ENCODE assay signal across 22 mouse cellular contexts in the genomic region with DNA sequence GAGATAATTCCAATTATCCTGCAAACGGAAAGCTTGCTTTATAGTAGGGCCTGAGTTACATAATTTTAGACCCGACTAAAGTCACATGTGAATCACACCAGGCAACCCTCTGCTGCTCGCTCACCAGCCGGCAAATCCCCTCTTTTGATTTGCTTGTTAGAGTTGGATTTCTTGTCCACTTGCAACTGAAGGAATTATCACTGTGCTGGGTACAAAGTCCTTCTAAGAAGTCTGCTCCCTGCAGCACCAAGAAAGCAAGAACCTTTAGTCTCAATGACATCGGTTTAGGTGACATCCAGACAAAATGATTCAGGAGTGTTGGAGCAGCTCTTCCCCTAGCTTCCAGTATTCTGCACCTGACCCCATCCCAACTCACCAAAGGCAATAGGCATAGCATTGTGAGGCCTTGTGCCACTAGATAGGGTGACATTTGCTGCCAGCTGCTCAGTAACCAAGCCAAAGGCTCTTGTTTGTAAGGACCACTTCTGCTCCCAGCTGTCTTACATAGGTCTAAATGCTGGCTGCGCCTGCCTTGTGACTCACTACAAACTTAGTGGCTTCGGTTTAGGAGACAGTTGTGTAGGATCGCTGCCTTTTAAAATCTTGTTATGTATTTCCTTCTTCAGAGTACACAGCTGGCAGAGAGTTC.
A peak's percentile ranks its signal among the peaks of the same experiment; 100 is the strongest.
DNase-seq lines count a peak whose midpoint lies in the region; ATAC-seq and TF ChIP-seq lines count a peak whose summit lies in the region.
"Had no signal": no experiment of that assay in that cellular context is flagged by ENCODE, and none has a peak within 500 bp of the region (broad histone marks: within the 10 kb centered on the region; RNA-seq: fewer than 3 reads in every experiment).

No protein-coding gene starts in this region.

- no peak overlapping the region for H3K27ac ChIP-seq in embryonic facial prominence, embryonic 14.5 days (replicated peaks; ENCODE audit: low read depth, low read length)
- H3K27ac ChIP-seq in embryonic facial prominence, embryonic 10.5 days (replicated peaks) = no peak overlapping the region
- no peak overlapping the region for H3K27ac ChIP-seq in heart, embryonic 10.5 days
- H3K27ac ChIP-seq in midbrain, embryonic 11.5 days (ENCODE audit: low read depth, low read length) = no peak overlapping the region
- H3K27ac ChIP-seq in midbrain, postnatal 0 days (ENCODE audit: low read depth, low read length) = no peak overlapping the region
- H3K27ac ChIP-seq: forebrain, embryonic 13.5 days; hindbrain, embryonic 10.5 days; kidney, embryonic 15.5 days; limb, embryonic 13.5 days had no signal

- no peaks in the 10 kb centered on the region for H3K9me3 ChIP-seq in embryonic facial prominence, embryonic 14.5 days (ENCODE audit: control insufficient read depth, low read length)
- no peaks in the 10 kb centered on the region for H3K9me3 ChIP-seq in embryonic facial prominence, embryonic 10.5 days
- H3K9me3 ChIP-seq in heart, embryonic 10.5 days = no peaks in the 10 kb centered on the region
- H3K9me3 ChIP-seq in midbrain, embryonic 11.5 days (ENCODE audit: control insufficient read depth, low read length) = no peaks in the 10 kb centered on the region
- H3K9me3 ChIP-seq in midbrain, postnatal 0 days (ENCODE audit: low read length) = no peaks in the 10 kb centered on the region
- H3K9me3 ChIP-seq: forebrain, embryonic 13.5 days; hindbrain, embryonic 10.5 days; kidney, embryonic 15.5 days; limb, embryonic 13.5 days; megakaryocyte, embryonic 14.5 days had no signal

- ATAC-seq in embryonic facial prominence, embryonic 14.5 days (ENCODE audit: low read depth) = peak; percentile 65; the same call in 1 of the 2 replicates
- ATAC-seq in midbrain, embryonic 11.5 days (ENCODE audit: low FRiP score) = no peak
- no peak for ATAC-seq in midbrain, postnatal 0 days (ENCODE audit: low FRiP score)
- ATAC-seq: CD4-positive, CD25-positive, alpha-beta regulatory T cell, adult 4 months; forebrain, embryonic 13.5 days; midbrain, embryonic 16.5 days; Patski had no signal

- no peaks in the 10 kb centered on the region for H3K36me3 ChIP-seq in embryonic facial prominence, embryonic 14.5 days (ENCODE audit: control insufficient read depth, insufficient read depth, low read length)
- no peaks in the 10 kb centered on the region for H3K36me3 ChIP-seq in embryonic facial prominence, embryonic 10.5 days (replicated peaks)
- no peaks in the 10 kb centered on the region for H3K36me3 ChIP-seq in heart, embryonic 10.5 days
- H3K36me3 ChIP-seq in midbrain, embryonic 11.5 days (ENCODE audit: control insufficient read depth, insufficient read depth, low read length) = no peaks in the 10 kb centered on the region
- no peaks in the 10 kb centered on the region for H3K36me3 ChIP-seq in midbrain, postnatal 0 days (ENCODE audit: insufficient read depth, low read length)
- H3K36me3 ChIP-seq: hindbrain, embryonic 10.5 days; kidney, embryonic 15.5 days; limb, embryonic 13.5 days had no signal

- H3K27me3 ChIP-seq in embryonic facial prominence, embryonic 14.5 days (replicated peaks; ENCODE audit: control insufficient read depth, insufficient read depth, low read length) = no peaks in the 10 kb centered on the region
- 0 out of 2 replicates have a peak, but pooled peaks cover 4% of the 10 kb centered on the region for H3K27me3 ChIP-seq in embryonic facial prominence, embryonic 10.5 days (replicated peaks; ENCODE audit: low read depth, poor library complexity, severe bottlenecking)
- peaks cover 11% of the 10 kb centered on the region; the same call in 1 of the 2 replicates for H3K27me3 ChIP-seq in heart, embryonic 10.5 days (ENCODE audit: insufficient read depth, poor library complexity, severe bottlenecking)
- no peaks in the 10 kb centered on the region for H3K27me3 ChIP-seq in midbrain, embryonic 11.5 days (ENCODE audit: control insufficient read depth, insufficient read depth, low read length)
- no peaks in the 10 kb centered on the region for H3K27me3 ChIP-seq in midbrain, postnatal 0 days (ENCODE audit: insufficient read depth, low read length)
- H3K27me3 ChIP-seq: forebrain, embryonic 13.5 days; kidney, embryonic 15.5 days; limb, embryonic 13.5 days had no signal

- WGBS in embryonic facial prominence, embryonic 14.5 days = 84% methylated on average over 8 of the region's 8 CpGs
- 88% methylated on average over 8 of the region's 8 CpGs for WGBS in embryonic facial prominence, embryonic 10.5 days
- WGBS in heart, embryonic 10.5 days = 89% methylated on average over 8 of the region's 8 CpGs
- WGBS in midbrain, embryonic 11.5 days = 93% methylated on average over 8 of the region's 8 CpGs
- 86% methylated on average over 8 of the region's 8 CpGs for WGBS in midbrain, postnatal 0 days

- no peak overlapping the region for H3K4me2 ChIP-seq in embryonic facial prominence, embryonic 14.5 days (ENCODE audit: low read depth, low read length)
- H3K4me2 ChIP-seq in midbrain, embryonic 11.5 days = no peak overlapping the region
- H3K4me2 ChIP-seq in midbrain, postnatal 0 days (ENCODE audit: low read depth, low read length, poor library complexity, severe bottlenecking) = no peak overlapping the region
- H3K4me2 ChIP-seq: forebrain, embryonic 13.5 days; kidney, embryonic 15.5 days; limb, embryonic 13.5 days had no signal

- no peak overlapping the region for H3K9ac ChIP-seq in embryonic facial prominence, embryonic 14.5 days (ENCODE audit: low read depth, low read length)
- H3K9ac ChIP-seq in midbrain, embryonic 11.5 days (ENCODE audit: low read length) = no peak overlapping the region
- H3K9ac ChIP-seq in midbrain, postnatal 0 days (replicated peaks; ENCODE audit: low read length, poor library complexity, severe bottlenecking) = no peak overlapping the region
- H3K9ac ChIP-seq: forebrain, embryonic 13.5 days; kidney, embryonic 15.5 days; limb, embryonic 13.5 days had no signal

- DNase-seq in embryonic facial prominence, embryonic 14.5 days (ENCODE audit: low spot score) = peak; percentile 86
- DNase-seq in embryonic facial prominence, embryonic 10.5 days (ENCODE audit: low spot score) = no peak
- DNase-seq in heart, adult 9 months (ENCODE audit: low spot score in 2 of 2) = peak; percentile 44 to 51
- no peak for DNase-seq in heart, embryonic 10.5 days (ENCODE audit: low spot score)
- peak; percentile 66 for DNase-seq in midbrain, embryonic 11.5 days (ENCODE audit: low spot score, missing footprints)
- DNase-seq in midbrain, postnatal 0 days (ENCODE audit: low spot score) = no peak
- DNase-seq in adrenal gland, postnatal 10 days = no peak
- DNase-seq in liver = no peak
- DNase-seq: adrenal gland, adult 8-10 months; cerebellum, adult 9-10 months; lung, postnatal 10 days; retina, postnatal 1 day; thymus, postnatal 14 days had no signal

- H3K4me1 ChIP-seq in embryonic facial prominence, embryonic 14.5 days (ENCODE audit: control insufficient read depth, insufficient read depth, low read length) = no peaks in the 10 kb centered on the region
- H3K4me1 ChIP-seq in embryonic facial prominence, embryonic 10.5 days = no peaks in the 10 kb centered on the region
- peaks cover 6% of the 10 kb centered on the region for H3K4me1 ChIP-seq in heart, embryonic 10.5 days
- H3K4me1 ChIP-seq in midbrain, embryonic 11.5 days (ENCODE audit: control insufficient read depth, insufficient read depth, low read length) = no peaks in the 10 kb centered on the region
- H3K4me1 ChIP-seq in midbrain, postnatal 0 days (ENCODE audit: insufficient read depth, low read length) = no peaks in the 10 kb centered on the region
- H3K4me1 ChIP-seq: forebrain, embryonic 13.5 days; kidney, embryonic 15.5 days; limb, embryonic 13.5 days had no signal

- no peak for TF ChIP-seq CTCF in midbrain, postnatal 0 days (IDR thresholded peaks at IDR 0.05)

- no peak overlapping the region for H3K4me3 ChIP-seq in embryonic facial prominence, embryonic 14.5 days (ENCODE audit: low read depth, low read length)
- no peak overlapping the region for H3K4me3 ChIP-seq in embryonic facial prominence, embryonic 10.5 days
- no peak overlapping the region for H3K4me3 ChIP-seq in heart, embryonic 10.5 days
- no peak overlapping the region for H3K4me3 ChIP-seq in midbrain, embryonic 11.5 days (ENCODE audit: low read depth, low read length)
- no peak overlapping the region for H3K4me3 ChIP-seq in midbrain, postnatal 0 days (ENCODE audit: low read depth, low read length)
- H3K4me3 ChIP-seq: erythroblast, embryonic 14.5 days; forebrain, embryonic 13.5 days; hindbrain, embryonic 10.5 days; kidney, embryonic 15.5 days; limb, embryonic 13.5 days; megakaryocyte, embryonic 14.5 days had no signal

Comparison
In these comparisons a context has a peak if more than half of its experiments do, and no peak if none do; other contexts are left out.
1. DNase-seq: peak in embryonic facial prominence, embryonic 14.5 days (single experiment), heart, adult 9 months (2 of 2) and midbrain, embryonic 11.5 days (single experiment); none in embryonic facial prominence, embryonic 10.5 days (single experiment), heart, embryonic 10.5 days (single experiment), midbrain, postnatal 0 days (single experiment), adrenal gland, postnatal 10 days (single experiment) and liver (single experiment).